Mouse (Mus musculus): ENCODE measurements around the gene Spred2. TPM values are rescaled to one million over a fixed set of nuclear protein-coding genes. Genes with fewer than 3 reads are reported as not detected.

The Spred2 gene
- polyA plus RNA-seq, 1 experiment = 15.1 TPM

DNA sequence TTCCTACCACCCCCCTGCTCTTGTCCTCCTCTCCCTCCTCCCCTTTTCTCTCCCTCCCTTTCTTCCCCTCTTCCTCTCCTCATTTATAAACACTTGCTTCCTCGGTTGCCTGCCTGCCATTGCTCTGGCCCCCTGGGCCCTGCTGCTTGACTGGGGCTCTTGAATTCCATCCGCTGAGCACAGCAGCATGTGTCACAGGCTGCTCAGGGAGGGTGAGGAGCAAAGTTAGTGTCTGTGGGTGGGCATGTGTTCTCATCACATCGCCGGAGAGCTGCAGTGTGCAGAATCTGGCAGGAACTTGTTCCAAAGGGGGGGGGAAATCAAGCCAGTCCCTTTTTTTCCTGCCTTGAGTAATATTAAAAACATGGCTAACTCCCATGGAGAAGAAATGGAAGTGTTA lies 59.1 kb downstream of the Spred2 start:
- DNase-seq (ENCODE audit: low read depth) = no peak

DNA sequence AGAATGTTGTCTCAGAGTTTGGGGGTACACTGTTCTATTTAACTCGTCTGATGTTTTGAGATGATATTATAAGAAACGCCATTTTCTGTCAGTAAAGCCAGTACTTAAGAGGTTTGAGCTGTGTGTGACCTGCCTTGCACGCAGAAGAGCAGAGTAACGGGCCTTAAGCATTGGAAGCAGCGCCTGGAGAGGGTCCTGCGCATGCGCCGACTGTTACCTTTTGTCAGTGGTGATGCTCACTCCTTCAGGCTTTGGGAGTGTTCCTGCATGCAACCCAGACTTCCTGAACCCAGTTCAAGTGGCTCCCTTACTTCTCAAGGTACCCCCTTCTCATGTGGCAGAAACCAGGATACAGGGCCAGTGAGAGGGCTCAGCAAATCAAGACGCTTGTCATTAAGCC lies 59.9 kb downstream of the Spred2 start:
- no peak for DNase-seq (ENCODE audit: low read depth)

DNA sequence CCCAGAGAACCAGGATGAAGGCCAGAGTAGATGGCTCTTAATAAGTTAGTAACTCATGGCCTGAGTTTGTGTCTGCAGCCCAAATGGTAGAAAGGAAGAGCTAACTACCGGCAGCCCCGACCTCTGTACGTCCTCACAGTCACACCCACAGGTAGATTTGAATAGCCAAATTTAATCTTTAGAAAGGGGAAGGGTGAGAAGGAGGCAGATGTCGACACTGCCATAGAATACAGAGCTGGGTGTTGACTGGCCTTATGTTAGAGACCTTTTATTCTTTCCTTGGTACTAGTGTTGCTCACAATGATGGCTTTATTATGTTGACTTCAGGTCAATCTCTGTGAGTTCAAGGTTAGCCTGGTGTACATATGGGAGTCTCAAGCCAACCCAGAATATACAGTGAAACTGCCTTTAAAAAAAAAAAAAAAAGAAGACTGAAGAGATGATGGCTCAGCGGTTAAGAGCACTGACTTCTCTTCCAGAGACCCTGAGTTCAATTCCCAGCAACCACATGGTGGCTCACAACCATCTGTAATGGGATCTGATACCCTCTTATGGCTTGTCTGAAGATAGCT lies 61.2 kb downstream of the Spred2 start:
- DNase-seq (ENCODE audit: low read depth) = no peak

DNA sequence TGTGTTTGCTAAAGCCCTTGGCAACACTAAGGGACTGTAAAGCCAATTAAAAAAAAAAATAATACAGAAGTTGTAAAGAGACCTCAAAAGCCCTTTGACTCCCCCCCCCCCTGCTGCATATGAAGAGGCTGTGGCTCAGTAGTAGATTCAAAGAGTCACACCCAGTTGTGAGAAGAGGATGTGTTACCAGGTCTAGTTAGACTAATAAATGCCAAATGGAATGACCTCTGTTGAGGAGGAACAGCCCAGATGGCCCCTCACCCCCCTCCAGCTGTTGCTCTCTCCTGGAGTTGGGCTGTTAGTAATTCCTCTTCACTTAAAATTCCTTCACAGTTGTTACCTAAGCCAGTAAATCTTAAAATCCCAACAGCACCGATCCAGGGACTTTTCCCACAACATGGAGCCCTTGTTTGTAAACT lies 62.3 kb downstream of the Spred2 start:
- no peak for DNase-seq (ENCODE audit: low read depth)

DNA sequence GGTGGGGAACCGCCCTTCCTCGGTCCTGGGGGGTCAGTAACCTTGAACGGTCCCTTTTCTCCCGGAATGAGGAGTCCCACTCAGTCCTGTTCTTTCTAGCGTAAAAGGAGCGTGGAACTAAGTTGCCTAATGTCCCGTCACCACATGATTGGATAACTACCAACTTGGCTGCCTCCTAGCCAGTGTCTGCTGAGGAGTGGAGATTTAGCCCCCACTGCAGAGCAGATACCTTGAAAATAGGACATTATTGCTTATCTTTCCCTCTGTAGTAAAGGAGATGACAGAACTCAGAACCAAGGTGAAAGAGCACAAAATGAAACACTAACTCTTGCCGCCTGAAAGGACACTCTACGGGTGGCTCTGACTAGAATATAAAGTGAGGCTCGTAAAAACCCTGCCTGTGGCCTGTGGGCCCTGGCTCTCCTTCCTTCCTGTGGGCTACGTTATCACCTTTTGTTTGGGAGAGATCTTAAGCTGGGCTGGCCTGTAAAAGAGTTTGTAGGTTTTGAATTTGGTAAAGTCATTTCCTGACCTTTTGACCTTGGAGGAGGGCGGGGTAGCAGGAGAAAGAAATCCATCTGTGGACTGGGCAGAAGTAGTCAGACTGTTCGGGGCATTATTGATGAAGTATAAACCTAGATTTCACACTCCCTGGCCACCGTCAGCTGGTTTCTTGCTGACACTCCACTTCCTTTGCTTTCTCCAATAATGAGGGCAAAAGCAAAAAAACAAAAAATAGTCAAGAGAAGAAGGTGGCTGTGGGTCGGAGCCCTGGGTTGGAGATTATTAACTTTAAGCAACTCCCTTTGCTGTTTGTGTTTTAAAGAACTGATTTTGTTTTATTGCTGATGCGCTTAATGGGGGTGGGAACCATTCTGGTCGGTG lies 62.9 kb downstream of the Spred2 start:
- no peak for DNase-seq (ENCODE audit: low read depth)

DNA sequence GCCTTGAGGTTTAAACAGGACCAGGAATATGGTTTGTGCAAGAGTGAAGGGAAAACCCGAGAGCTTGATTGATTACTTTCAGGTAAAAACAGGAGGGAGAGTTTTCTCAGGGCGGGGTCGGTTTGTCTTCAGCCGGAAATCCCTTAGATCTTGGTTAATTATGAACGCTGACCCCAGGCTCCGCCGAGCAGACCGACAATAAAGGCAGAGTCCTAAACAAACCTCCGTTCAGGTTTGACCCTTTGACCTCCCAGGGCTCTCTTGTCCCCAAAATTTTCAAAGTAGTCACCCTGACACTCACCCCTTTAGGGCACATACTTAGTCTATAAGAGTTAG lies 63.5 kb downstream of the Spred2 start:
- no peak for DNase-seq (ENCODE audit: low read depth)

DNA sequence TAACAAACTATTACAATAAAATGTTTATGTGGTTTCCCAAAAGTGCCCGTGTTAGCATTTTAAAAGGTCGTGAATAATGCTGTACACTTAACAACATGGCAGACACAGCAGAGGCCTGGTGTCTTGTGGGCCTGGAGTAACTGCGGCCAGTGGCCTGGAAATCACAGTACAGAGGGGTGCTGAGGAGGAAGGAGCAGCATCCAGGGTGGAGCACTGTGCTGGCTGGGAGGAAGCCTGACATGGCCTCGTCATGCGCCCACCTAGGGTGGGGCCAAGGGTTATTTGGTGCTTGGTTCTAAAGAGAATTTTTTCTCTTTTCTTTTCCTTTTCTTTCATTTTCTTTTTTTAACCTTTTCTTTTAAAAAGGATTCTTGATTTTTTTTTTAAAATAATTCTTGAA lies 64.0 kb downstream of the Spred2 start:
- no peak for DNase-seq (ENCODE audit: low read depth)

DNA sequence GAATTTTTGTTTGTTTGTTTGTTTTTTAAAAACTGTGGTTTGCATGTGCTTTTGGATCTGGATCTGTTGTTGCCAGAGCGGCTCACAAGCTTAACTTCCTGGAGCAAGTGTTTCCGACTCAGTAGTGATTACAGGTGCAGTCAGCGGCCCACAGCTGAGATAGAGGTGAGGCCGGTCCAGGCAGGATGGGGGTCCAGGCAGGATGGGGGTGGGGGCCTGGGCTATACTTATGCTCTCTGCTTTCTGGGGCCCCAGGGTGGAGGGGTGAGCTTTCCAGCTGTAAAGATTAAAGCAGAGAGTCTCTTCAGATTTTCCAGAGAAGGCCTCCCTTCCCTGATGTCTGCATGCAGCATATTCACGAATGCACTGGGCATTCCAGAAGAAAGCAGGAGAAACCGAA lies 64.5 kb downstream of the Spred2 start:
- DNase-seq (ENCODE audit: low read depth) = no peak

DNA sequence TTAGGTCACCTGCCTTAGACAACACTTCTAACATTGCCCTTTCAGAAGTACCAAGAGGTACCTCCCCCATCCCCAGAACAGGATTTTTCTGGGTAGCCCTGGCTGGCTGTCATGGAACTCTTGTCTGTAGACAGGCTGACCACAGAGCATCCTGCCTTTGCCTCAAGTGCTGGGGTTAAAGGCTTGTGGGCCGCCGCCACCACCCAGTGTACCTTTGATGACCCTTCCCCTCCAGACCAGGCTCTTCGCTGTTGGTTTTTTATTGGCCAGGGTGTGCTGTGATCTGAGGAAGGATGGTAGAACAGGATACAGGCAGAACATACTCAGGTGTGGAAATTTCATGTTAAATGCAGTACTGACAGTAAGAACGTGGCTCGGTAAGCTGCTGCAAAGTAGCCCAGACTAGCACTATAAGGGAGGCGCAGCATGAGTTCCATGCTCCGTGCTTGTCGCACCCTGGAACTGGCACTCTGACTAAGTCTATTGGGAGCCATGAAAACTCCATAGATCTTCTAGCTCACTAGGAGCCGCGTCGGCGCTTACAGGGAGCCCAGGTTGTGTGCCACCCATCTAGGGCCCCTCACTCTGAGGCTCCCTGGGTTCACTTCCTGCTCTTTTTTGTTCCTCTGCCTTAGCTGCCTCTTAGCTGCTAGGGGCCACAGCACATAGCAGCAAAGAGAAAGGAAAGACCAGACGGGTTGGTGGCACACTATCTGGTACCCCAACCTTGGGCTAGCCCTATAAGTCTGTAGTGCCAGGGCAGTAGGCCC lies 65.2 kb downstream of the Spred2 start:
- no peak for DNase-seq (ENCODE audit: low read depth)

DNA sequence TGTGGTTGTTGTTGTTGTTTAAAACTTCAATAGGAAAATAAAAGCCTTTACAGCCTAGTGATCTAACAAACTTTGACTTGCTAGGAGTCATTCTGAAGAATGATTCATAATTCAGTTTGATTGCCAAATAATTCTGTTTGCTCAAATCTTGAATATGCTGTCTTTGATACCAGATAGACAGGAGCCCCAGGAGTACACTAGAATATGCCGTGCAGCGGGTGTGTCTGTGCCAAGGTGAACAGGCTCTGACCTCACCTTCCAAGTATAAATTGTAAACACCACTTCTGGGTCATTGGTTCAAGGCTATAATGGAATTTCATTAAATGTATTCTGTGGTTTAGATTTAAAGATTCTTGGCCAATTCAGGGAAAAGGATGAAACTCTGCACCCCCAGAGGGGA lies 66.6 kb downstream of the Spred2 start:
- DNase-seq (ENCODE audit: low read depth) = no peak

DNA sequence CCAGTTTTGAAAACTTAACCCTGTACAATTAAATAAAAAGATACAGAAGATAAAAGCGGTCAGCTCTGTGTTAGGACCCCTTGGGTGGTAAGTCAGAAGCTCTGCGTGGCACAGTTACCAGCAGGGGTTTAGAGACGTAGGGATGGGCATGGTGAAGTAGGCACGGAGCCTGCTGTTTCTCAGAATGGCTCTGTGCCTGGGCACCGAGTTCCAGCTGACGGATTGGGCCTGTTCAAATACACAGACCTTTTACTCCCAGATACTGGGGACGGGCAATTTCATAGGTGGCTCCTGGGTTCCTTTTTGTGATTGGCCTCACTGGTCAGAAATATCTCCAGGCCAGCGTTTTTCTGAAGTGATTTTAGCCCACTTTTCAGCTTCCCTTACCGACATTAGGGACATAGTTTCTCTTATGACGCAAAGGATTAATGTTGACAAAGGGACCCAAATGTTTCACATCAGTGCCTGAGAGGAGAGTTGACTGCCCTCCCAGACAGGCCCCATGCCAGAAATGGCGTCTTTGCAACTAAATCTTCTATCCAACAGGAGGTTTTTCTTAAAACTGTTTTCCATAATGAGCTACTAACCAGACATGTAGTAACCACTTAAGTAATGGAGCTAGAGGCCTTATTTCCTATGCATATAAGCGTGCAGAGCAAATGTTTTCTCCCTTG lies 67.3 kb downstream of the Spred2 start:
- DNase-seq (ENCODE audit: low read depth) = no peak

DNA sequence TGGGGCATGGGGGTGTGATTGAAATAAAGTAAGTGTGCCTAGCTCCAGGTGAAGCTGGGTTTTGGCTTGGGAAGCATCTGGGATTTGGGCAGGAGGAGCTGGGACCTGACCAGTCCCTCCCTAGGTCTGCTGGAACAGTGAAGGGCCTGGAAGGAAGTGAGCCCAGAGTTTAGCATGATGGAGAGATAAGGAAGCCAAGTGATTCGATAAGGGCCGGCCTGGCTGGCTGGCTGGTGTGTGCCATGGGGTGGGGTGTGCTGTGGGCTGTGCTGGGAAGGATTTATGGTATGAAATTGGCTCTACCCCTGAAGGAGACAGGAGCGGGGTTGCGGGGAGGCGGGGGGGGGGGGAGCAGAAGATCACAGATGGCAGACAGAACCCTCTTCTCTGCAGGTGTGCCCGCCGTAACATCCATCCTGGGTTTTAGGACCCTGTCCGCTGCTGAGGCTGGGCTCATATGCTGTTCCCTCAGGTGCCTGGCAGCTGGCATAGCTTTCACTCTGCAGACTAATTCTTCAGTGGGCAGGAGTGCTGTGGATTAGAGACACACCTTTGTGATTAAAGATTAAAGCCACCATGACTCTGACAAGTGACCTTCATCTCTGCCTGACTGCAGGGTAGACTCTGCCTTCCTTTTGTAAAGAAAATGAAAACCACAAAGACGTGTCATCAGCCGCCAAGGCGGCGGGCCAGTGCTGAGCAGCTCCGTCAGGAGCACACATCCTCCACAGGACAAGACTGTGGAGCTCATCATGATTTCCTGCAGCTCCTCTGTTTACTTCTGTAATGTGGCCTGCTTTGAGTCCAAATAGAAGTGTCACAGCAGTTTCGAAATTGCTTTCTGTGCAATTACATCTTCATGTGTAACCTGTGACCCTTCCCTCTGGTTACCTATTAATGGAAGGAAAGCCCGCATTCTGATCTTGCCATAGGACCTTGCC lies 68.4 kb downstream of the Spred2 start:
- no peak for DNase-seq (ENCODE audit: low read depth)

DNA sequence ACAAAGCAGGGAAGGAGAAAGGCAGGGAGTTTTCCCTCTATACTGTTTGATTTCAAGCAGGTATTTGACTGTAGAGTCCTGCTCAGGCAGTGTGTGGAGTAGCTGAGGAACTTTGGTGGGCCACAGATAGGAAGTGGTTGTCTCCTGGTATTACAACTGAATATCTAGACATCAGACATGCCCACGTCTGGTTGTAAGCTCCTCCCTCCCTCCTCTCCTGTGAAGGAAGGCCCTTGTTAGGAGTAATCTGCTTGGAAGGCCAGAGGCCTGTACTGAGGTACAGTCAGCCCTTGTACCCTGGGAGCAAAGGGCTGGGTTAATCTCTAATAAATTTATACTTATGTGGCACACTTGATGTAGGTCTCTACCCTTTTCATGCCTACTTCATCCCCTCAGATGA lies 69.6 kb downstream of the Spred2 start:
- DNase-seq (ENCODE audit: low read depth) = no peak

DNA sequence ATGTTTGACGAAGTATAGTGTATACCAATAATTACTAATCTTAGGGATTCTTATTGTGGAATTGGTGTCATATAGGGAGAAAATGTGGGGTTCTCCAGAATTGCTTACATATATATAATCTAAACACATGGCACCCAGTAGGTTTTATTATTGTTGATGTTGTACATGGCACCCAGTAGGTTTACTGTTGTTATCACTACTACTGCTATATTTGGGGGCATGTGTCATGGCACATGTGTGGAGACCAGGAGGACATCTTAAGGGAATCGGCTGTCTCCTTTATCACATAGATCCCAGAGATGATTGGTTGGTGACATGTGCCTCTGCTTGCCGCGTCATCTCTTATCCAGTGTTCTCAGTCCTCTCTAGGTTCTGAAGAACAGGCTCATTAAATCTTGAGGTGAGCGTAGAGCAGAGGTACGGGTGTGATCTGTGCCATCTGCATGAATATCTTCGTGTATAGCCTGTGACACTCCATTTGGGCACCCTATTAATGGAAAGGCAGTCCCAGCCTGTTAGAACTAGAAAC lies 70.2 kb downstream of the Spred2 start:
- no peak for DNase-seq (ENCODE audit: low read depth)

DNA sequence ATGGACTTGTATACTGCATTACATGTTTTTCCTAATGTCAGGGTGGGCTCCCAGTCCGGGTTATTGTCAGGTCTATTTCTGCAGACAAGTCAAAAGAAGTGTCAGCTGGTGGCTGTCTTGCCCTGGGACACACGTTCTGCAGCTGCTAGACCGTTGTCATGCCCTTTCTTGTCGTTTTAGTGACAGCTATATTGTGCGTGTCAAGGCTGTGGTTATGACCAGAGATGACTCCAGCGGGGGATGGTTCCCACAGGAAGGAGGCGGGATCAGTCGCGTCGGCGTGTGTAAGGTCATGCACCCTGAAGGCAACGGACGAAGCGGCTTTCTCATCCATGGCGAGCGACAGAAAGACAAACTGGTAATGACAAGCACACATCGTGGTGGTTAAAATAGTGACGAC lies 73.8 kb downstream of the Spred2 start:
- DNase-seq (ENCODE audit: low read depth) = no peak

DNA sequence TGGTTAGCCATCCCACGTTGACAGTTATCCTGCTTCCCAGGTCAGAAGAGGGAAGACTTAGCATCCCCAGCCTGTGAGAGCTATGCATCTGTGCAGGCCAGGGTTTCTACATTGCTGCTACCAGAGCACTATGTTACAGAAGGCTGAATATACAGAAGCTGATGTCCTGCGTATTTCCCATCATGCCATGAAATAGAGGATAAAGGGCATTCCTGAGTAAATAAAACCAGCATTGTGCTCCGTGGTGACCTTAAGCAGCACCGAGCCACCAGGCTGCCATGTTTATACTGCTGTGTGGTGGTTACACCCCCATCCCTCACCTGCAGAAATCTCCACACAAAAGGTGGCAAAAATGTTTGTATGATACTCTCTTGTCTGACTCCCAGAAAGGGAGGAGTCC lies 78.7 kb downstream of the Spred2 start:
- DNase-seq (ENCODE audit: low read depth) = no peak

DNA sequence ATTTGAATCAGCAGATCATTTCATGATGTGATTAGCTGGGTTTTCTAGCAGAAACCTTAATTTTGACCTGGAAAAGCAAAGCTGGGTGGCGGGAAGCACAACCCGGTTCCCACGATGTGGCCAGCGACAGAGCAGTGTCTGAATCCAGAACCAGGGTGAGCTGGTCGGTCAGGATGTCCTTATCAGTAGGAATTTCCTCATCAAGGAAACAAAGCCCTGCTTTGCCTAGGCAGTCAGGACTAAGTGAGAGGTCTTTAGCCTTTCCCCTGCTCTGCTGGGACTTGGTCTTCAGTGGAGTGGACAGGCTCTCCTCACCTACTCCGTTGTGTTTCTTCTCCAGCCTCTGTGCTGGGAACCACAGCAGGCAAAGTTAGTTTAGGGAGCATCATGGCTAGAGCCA lies 83.5 kb downstream of the Spred2 start:
- no peak for DNase-seq (ENCODE audit: low read depth)

DNA sequence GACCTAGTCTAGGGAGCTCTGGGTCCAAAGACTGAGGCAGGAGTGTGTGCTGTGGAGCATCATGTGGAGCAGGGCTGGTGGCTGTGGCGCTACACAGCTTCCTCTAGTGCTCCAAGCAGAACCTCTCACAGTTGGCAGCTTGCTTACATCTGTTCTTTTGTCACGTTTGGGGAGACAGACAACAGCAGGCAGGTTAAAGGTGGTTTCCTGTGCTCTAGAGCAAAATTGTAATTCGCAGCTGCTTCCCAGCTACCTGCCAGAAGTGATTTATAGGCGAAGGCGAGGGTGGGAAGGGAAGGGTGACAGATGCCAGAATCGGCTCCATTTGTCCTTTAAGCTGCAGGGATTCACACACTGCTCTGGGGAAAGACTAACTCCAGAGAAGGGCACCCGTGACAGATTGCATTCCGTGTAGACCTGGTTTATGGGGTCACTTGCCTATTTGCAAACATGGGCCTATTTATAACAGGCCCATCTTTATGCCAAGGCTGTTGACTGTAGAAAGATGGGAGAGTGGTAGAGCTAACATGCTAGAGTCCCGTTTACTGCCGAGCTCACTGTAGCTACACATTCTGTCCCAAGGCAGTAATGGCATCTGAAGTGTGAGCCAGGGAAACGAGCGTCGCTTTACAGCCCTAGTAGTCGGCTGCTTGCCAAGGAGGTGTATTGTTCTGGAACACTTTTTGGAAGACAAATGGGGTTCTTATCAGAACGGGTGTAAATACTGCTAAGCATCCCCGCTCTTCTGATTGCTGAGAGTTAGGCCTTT lies 87.2 kb downstream of the Spred2 start:
- DNase-seq (ENCODE audit: low read depth) = no peak

DNA sequence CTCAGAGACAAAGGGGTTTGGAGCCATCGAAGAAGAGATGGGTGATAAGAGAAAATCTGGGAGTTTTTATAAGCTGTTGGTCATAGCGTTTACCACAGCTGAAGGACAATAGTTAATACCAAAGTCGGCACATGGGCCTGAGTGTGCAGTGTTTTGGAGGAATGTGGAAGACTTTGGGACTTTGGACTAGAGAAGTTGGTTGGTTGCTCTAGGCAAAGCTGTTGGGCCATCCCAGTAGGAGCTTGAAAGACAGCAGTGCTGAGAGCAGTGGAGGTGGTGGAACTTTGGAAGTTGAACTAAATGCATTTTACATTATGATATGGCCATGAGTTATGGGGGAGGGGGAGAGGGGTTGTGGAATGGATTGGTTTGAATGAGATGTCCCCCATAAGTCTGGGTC lies 89.2 kb downstream of the Spred2 start:
- DNase-seq (ENCODE audit: low read depth) = no peak

DNA sequence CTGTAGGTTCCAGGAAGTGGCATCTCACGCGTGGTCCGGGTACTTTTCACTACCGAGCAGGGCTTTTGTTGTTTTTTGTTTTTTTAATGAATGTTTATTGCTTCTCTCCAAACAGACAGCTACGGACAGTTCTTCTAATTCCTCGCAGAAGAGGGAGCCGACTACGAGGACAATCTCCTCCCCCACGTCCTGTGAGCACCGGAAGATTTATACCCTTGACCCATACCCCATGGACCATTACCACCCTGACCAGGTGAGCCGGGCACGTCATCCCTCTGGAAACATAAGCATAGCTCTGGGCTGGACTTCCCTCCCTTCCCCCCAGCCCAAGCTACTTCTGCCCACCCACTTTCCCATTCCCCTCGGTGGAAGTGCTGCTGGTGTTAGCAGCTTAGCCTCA lies 93.8 kb downstream of the Spred2 start:
- no peak for DNase-seq (ENCODE audit: low read depth)
